Mouse (Mus musculus) olfactory bulb, adult 2 months (tissue): ENCODE measurements around the gene Tnnt2.

Experiments
- CTCF ChIP-seq: fragments of 200-500 bp; IDR thresholded peaks from 2 replicates; pipeline ENCODE4 v1.5.1; 2012; ENCODE audit warnings: low read depth, mild to moderate bottlenecking, low read length, moderate library complexity; ENCODE audit not compliant: insufficient read depth
- POLR2A ChIP-seq: fragments of 200-500 bp; IDR thresholded peaks from 2 replicates; pipeline ENCODE4 v1.6.1; 2012; ENCODE audit warnings: mild to moderate bottlenecking, low read depth, low read length, moderate library complexity; ENCODE audit not compliant: insufficient read depth

DNA sequence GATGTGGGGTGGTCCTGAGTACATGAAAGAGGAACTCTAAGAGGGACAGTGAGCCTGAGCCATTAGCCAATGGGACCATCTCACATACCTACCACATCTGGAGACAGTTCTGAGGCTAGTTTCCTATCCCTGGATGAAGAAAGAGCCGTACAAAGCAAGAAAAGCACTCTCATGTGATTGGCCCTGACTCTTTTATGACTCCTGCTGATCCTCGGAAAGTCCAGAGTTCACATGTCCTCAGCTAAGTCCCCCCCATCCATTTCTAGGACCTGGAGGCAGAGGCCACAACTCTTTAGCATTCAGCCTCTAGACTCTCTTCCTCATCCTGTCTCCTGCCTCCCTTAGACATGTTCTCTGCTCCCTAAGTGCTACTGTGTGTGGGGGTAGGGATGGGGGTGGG, 41.1 kb downstream of the Tnnt2 start:
- no peak for TF ChIP-seq CTCF
- TF ChIP-seq POLR2A = no peak
